Mouse (Mus musculus): ENCODE measurements around the gene Btrc. TPM values are rescaled to one million over a fixed set of nuclear protein-coding genes. Genes with fewer than 3 reads are reported as not detected.

Gene Btrc
- total and polyA plus RNA-seq, 3 experiments, result 11.0 to 20.7 (median 14.0) TPM

DNA sequence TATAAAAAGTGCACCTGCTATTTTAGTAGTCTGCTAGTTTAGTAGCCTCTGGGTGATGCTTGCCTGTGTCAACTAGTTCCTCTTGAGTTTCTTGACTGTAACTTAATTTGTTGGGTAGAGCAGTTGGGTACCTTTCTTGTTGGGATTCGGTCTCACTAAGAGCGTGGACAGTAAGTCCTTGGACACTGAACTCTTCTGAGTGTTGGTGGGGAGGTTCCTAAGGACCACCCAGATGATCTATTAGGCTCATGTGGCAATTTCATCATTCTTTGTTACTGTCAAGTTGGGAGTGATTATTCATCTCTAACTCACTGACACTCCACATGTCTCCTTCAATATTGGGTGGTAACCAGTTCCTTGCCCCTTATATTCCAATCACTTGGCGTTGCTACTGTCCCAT, 90.9 kb downstream of the Btrc start:
- no peak for TF ChIP-seq SIN3A (IDR thresholded peaks at IDR 0.05; ENCODE audit: low read length)
- TF ChIP-seq KAT2A (IDR thresholded peaks at IDR 0.05; ENCODE audit: insufficient replicate concordance, low read length), result no peak
- TF ChIP-seq CHD2 (IDR thresholded peaks at IDR 0.05; ENCODE audit: low read length), result no peak
- no peak for TF ChIP-seq ETS1 (conservative IDR thresholded peaks at IDR 0.05; ENCODE audit: low read depth, low read length)
- no peak for TF ChIP-seq GABPA (IDR thresholded peaks at IDR 0.05; ENCODE audit: insufficient replicate concordance, low read depth, low read length)
- TF ChIP-seq JUND (conservative IDR thresholded peaks at IDR 0.05; ENCODE audit: low read depth, low read length), result no peak
- TF ChIP-seq ELF1 (IDR thresholded peaks at IDR 0.05; ENCODE audit: low read depth, low read length), result no peak
- TF ChIP-seq MAX (IDR thresholded peaks at IDR 0.05; ENCODE audit: low read length), result no peak
- no peak for TF ChIP-seq USF1 (IDR thresholded peaks at IDR 0.05; ENCODE audit: low read depth, low read length)
- no peak for TF ChIP-seq POLR2AphosphoS2 (IDR thresholded peaks at IDR 0.05; ENCODE audit: low read depth, low read length)
- TF ChIP-seq MXI1 (IDR thresholded peaks at IDR 0.05; ENCODE audit: low read depth, low read length), result no peak
- H3K36me3 ChIP-seq (replicated peaks in 1 of 2; ENCODE audit: control insufficient read depth in 1 of 2, insufficient read depth in 1 of 2, low read length in 1 of 2), result peaks cover 0 to 11% of the 10 kb centered on the region in 2 experiments

GRCm38 (mm10) chr19:45456896-45457295, 93.4 kb downstream of the Btrc start:
- no peaks in the 10 kb centered on the region for H3K27me3 ChIP-seq (replicated peaks)
- DNase-seq (ENCODE audit: extremely low read depth), result no peak
- in situ Hi-C loops (cut with MboI; ENCODE audit: low pct_ligation_motif_present, low pct_unique_long_range_greater_than_20kb, low sequenced_read_pairs) (no loop called here), dilution Hi-C loops (cut with MboI; ENCODE audit: extremely low pct_ligation_motif_present, extremely low pct_unique_long_range_greater_than_20kb, low sequenced_read_pairs) (no loop called here)
- no peaks in the 10 kb centered on the region for H3K79me2 ChIP-seq (replicated peaks; ENCODE audit: control insufficient read depth, extremely low read depth, insufficient read depth, poor library complexity, severe bottlenecking)
- H3K36me3 ChIP-seq (replicated peaks in 1 of 2; ENCODE audit: control insufficient read depth in 1 of 2, insufficient read depth in 1 of 2, low read length in 1 of 2), result peaks cover 0 to 12% of the 10 kb centered on the region in 2 experiments
- peaks cover 0 to 8% of the 10 kb centered on the region in 2 experiments; a peak in 1 of 4 replicates for H3K4me1 ChIP-seq (ENCODE audit: control insufficient read depth in 1 of 2, insufficient read depth in 2 of 2)
- no peak overlapping the region for H3K9ac ChIP-seq (ENCODE audit: insufficient read depth, low read depth)
- no peak overlapping the region for H3K4me3 ChIP-seq (replicated peaks in 1 of 3; ENCODE audit: low read depth in 2 of 3, low read length in 2 of 3, poor library complexity in 1 of 3)
- no peak overlapping the region for H3K27ac ChIP-seq (ENCODE audit: insufficient read depth, low read depth)
- H3K4me2 ChIP-seq (ENCODE audit: insufficient read depth, low read depth, poor library complexity, severe bottlenecking), result no peak overlapping the region
- no peak for TF ChIP-seq CTCF (conservative IDR thresholded peaks at IDR 0.05 in 1 of 2, IDR thresholded peaks at IDR 0.05 in 1 of 2; ENCODE audit: low read depth in 2 of 2, low read length in 2 of 2)
- no peak for TF ChIP-seq MAX (IDR thresholded peaks at IDR 0.05; ENCODE audit: low read length)
- TF ChIP-seq MEF2A (IDR thresholded peaks at IDR 0.05; ENCODE audit: borderline replicate concordance, low read depth, low read length), result no peak
- TF ChIP-seq ETS1 (conservative IDR thresholded peaks at IDR 0.05; ENCODE audit: low read depth, low read length), result no peak
- no peak for TF ChIP-seq RAD21 (IDR thresholded peaks at IDR 0.05; ENCODE audit: low read depth, low read length)
- TF ChIP-seq CHD2 (IDR thresholded peaks at IDR 0.05; ENCODE audit: low read length), result no peak
- no peak for TF ChIP-seq USF1 (IDR thresholded peaks at IDR 0.05; ENCODE audit: low read depth, low read length)
- no peak for TF ChIP-seq EP300 (IDR thresholded peaks at IDR 0.05; ENCODE audit: low read length)
- TF ChIP-seq MAZ (IDR thresholded peaks at IDR 0.05; ENCODE audit: low read depth, low read length), result no peak
- no peak for TF ChIP-seq ZKSCAN1 (IDR thresholded peaks at IDR 0.05; ENCODE audit: borderline replicate concordance, low read depth, low read length)
- no peak for TF ChIP-seq POLR2A (IDR thresholded peaks at IDR 0.05; ENCODE audit: low read depth, low read length)
- TF ChIP-seq NRF1 (IDR thresholded peaks at IDR 0.05; ENCODE audit: low read depth, low read length), result no peak
- TF ChIP-seq JUN (IDR thresholded peaks at IDR 0.05; ENCODE audit: insufficient read depth, low read depth, low read length), result no peak
- no peak for TF ChIP-seq HCFC1 (IDR thresholded peaks at IDR 0.05; ENCODE audit: low read depth, low read length)
- TF ChIP-seq USF2 (conservative IDR thresholded peaks at IDR 0.05; ENCODE audit: low read depth, low read length), result no peak
- no peak for TF ChIP-seq UBTF (IDR thresholded peaks at IDR 0.05; ENCODE audit: low read depth, low read length)
- no peaks in the 10 kb centered on the region for H3K9me3 ChIP-seq (replicated peaks; ENCODE audit: low read length)

More for the DNA sequence above, 90.9 kb downstream of the Btrc start:
- Histone ChIP-seq H3K4me3 (replicated peaks in 1 of 3; ENCODE audit: low read depth in 2 of 3, low read length in 2 of 3, poor library complexity in 1 of 3) (no peak overlapping the region), H3K4me2 (ENCODE audit: insufficient read depth, low read depth, poor library complexity, severe bottlenecking) (no peak overlapping the region), H3K27ac (ENCODE audit: insufficient read depth, low read depth) (no peak overlapping the region), H3K79me2 (replicated peaks; ENCODE audit: control insufficient read depth, extremely low read depth, insufficient read depth, poor library complexity, severe bottlenecking) (no peaks in the 10 kb centered on the region), H3K9me3 (replicated peaks; ENCODE audit: low read length) (no peaks in the 10 kb centered on the region), H3K9ac (ENCODE audit: insufficient read depth, low read depth) (no peak overlapping the region), H3K27me3 (replicated peaks) (no peaks in the 10 kb centered on the region), H3K4me1 (ENCODE audit: control insufficient read depth in 1 of 2, insufficient read depth in 2 of 2) (peaks cover 0 to 8% of the 10 kb centered on the region in 2 experiments; a peak in 1 of 4 replicates)
- in situ Hi-C loops (cut with MboI; ENCODE audit: low pct_ligation_motif_present, low pct_unique_long_range_greater_than_20kb, low sequenced_read_pairs) (no loop called here), dilution Hi-C loops (cut with MboI; ENCODE audit: extremely low pct_ligation_motif_present, extremely low pct_unique_long_range_greater_than_20kb, low sequenced_read_pairs) (no loop called here)
- DNase-seq (ENCODE audit: extremely low read depth), result no peak

All from CH12.LX (cell line).